Mouse (Mus musculus): ENCODE results near the gene Cd80. TPM values are rescaled to one million over a fixed set of nuclear protein-coding genes. Genes with fewer than 3 reads are reported as not detected.
"Not testable (repeated sequence)": the region's sequence is repeated elsewhere in the genome, so short reads cannot be mapped to it uniquely, and the experiment has no call there.

The Cd80 gene
- polyA plus RNA-seq, 1 experiment from 2014 or later: 0.73 TPM

DNA sequence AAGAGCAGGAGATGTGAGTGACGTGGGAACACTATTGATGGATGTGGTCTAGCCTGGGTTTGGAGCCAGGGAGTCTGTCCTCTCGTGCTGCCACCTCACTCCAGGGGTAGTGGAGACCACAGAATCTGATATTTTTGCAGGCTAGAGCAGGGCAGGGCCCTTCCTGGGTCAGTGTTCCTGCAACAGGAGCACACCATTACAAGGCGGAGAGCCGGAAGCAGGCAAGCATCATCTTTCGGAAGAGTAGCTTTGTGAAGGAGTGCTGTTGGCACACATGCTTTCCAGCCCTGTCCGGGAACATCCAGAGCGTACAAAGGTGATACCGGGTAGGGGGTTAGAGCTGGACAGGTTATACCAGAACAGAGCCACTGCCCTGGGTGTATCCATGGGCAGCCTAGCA lies 21.8 kb upstream of the Cd80 start:
- no peaks in the 10 kb centered on the region for H3K27me3 ChIP-seq (replicated peaks)
- ATAC-seq (ENCODE audit: insufficient number of reproducible peaks, low FRiP score): no peak
- H3K4me1 ChIP-seq (replicated peaks): peaks cover 15% of the 10 kb centered on the region
- no peak overlapping the region for H3K9ac ChIP-seq
- H3K9me3 ChIP-seq (replicated peaks): no peaks in the 10 kb centered on the region
- H3K4me3 ChIP-seq: no peak overlapping the region
- H3K4me2 ChIP-seq: no peak overlapping the region
- no peak overlapping the region for H3K27ac ChIP-seq (ENCODE audit: poor library complexity, severe bottlenecking)
- no peaks in the 10 kb centered on the region for H3K36me3 ChIP-seq
- WGBS: 84% methylated on average over 8 of the region's 8 CpGs

DNA sequence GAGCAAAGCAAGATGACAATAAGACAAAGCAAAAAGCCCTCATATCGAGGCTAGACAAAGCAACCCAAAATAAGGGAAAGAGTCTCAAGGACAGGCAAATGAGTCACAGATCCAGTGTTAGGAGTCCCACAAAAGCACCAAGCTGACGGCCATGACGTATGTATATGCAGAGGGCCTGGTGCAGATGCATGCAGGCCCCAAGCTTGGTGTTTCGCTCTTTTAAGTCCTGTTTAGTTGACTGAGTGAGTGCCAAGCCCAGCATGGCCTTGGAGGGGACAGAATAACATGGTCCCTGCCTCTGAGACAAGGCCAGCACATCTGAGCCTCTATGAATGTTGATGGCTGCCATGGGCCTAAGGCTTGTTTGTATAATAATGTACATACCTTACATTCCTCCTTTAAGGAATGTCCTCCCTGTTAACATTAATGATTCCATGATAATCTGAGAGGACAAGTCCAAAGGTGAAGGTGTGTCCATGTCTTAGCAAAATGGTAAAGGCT lies 21.0 kb upstream of the Cd80 start:
- H3K9me3 ChIP-seq (replicated peaks): no peaks in the 10 kb centered on the region
- ATAC-seq (ENCODE audit: insufficient number of reproducible peaks, low FRiP score): no peak
- no peaks in the 10 kb centered on the region for H3K27me3 ChIP-seq (replicated peaks)
- no peak overlapping the region for H3K9ac ChIP-seq
- peaks cover 15% of the 10 kb centered on the region for H3K4me1 ChIP-seq (replicated peaks)
- no peak overlapping the region for H3K4me3 ChIP-seq
- no peak overlapping the region for H3K27ac ChIP-seq (ENCODE audit: poor library complexity, severe bottlenecking)
- H3K36me3 ChIP-seq: no peaks in the 10 kb centered on the region
- no peak overlapping the region for H3K4me2 ChIP-seq
- 81% methylated on average over 4 of the region's 4 CpGs for WGBS

DNA sequence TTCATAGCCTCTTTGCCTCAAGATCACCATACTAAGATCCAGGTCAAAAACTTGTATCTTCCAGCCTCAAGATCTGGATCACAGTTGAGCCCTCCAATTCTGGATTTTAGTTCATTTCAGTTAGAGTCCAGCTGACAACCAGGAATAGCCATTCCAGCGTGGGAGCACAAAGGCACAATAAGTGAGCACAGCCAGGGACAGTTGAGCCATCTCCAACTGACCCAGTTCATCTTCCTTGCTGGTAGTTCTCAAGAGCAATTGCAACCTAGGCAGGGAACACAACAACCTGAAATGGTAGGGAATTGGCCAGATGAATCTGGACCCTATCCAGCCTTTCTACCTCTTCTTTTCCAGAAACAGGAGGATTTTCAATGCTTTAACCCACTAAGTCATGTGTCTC lies 16.2 kb upstream of the Cd80 start:
- WGBS: 68% methylated on average over 1 of the region's 1 CpGs
- ATAC-seq (ENCODE audit: insufficient number of reproducible peaks, low FRiP score): no peak
- Histone ChIP-seq H3K9ac (no peak overlapping the region), H3K36me3 (peaks cover 15% of the 10 kb centered on the region), H3K4me2 (no peak overlapping the region), H3K4me3 (no peak overlapping the region), H3K27me3 (replicated peaks) (no peaks in the 10 kb centered on the region), H3K9me3 (replicated peaks) (0 out of 2 replicates have a peak, but pooled peaks cover 1% of the 10 kb centered on the region), H3K4me1 (replicated peaks) (no peaks in the 10 kb centered on the region), H3K27ac (ENCODE audit: poor library complexity, severe bottlenecking) (no peak overlapping the region)

DNA sequence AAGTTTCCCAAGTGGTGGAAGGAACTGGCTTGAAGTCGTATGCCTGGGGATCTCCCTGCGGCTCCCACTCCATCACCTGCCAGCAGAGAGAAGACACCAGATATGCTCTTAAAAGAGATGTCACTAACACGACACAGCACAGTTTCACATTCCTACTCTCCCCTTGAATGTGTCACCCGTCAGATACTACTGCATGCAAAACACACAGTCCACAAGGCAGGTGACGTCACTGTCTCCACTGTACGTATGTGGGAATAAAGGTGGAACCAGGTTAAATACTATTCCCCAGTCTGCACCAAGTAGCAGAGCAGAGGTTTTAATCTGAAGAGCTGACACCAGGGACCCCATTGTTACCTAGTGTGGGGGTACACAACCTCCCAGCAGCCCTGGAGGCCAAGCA lies 15.0 kb upstream of the Cd80 start:
- ATAC-seq (ENCODE audit: insufficient number of reproducible peaks, low FRiP score): no peak
- 51% methylated on average over 6 of the region's 6 CpGs for WGBS
- no peaks in the 10 kb centered on the region for H3K27me3 ChIP-seq (replicated peaks)

GRCm38 (mm10) chr16:38441611-38442010 lies 13.8 kb upstream of the Cd80 start:
- H3K27ac ChIP-seq (ENCODE audit: poor library complexity, severe bottlenecking): no peak overlapping the region
- no peaks in the 10 kb centered on the region for H3K27me3 ChIP-seq (replicated peaks)
- H3K4me1 ChIP-seq (replicated peaks): no peaks in the 10 kb centered on the region
- 84% methylated on average over 5 of the region's 5 CpGs for WGBS
- no peak for ATAC-seq (ENCODE audit: insufficient number of reproducible peaks, low FRiP score)
- no peak overlapping the region for H3K4me2 ChIP-seq
- H3K36me3 ChIP-seq: peaks cover 39% of the 10 kb centered on the region
- no peak overlapping the region for H3K9ac ChIP-seq
- peaks cover 7% of the 10 kb centered on the region; the same call in 1 of the 2 replicates for H3K9me3 ChIP-seq (replicated peaks)
- H3K4me3 ChIP-seq: no peak overlapping the region

More for the DNA sequence above, 15.0 kb upstream of the Cd80 start:
- Histone ChIP-seq H3K27ac (ENCODE audit: poor library complexity, severe bottlenecking) (no peak overlapping the region), H3K4me2 (no peak overlapping the region), H3K9me3 (replicated peaks) (peaks cover 7% of the 10 kb centered on the region; the same call in 1 of the 2 replicates), H3K9ac (no peak overlapping the region), H3K36me3 (peaks cover 27% of the 10 kb centered on the region), H3K4me1 (replicated peaks) (no peaks in the 10 kb centered on the region), H3K4me3 (no peak overlapping the region)

DNA sequence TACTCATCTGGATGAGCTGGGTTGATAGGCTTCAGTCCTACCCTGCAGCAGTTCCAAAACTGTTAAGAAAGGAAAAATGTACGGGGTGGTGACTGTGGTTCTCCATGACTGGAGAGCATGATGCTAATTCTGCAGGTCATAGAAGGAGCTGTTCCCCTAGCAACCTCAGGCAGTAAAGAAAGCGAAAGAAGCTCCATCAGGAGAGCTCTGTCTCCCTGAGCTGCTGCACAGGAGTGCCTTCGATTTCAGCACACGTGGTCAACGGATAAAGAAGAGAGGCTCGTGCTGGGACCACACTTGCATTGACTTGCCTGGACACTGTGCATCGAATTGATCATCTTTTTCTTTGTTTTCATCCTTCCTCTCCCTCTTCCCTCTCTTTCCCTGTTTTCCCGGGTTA lies 13.1 kb upstream of the Cd80 start:
- 78% methylated on average over 8 of the region's 8 CpGs for WGBS
- Histone ChIP-seq H3K9me3 (replicated peaks) (peaks cover 7% of the 10 kb centered on the region; the same call in 1 of the 2 replicates), H3K9ac (no peak overlapping the region), H3K4me3 (no peak overlapping the region), H3K36me3 (peaks cover 45% of the 10 kb centered on the region), H3K27me3 (replicated peaks) (no peaks in the 10 kb centered on the region), H3K27ac (ENCODE audit: poor library complexity, severe bottlenecking) (no peak overlapping the region), H3K4me2 (no peak overlapping the region), H3K4me1 (replicated peaks) (no peaks in the 10 kb centered on the region)
- no peak for ATAC-seq (ENCODE audit: insufficient number of reproducible peaks, low FRiP score)

- no peak for ATAC-seq (ENCODE audit: insufficient number of reproducible peaks, low FRiP score)
- H3K36me3 ChIP-seq: peaks cover 62% of the 10 kb centered on the region
- H3K4me2 ChIP-seq: no peak overlapping the region
- H3K27me3 ChIP-seq (replicated peaks): no peaks in the 10 kb centered on the region
- no peak overlapping the region for H3K9ac ChIP-seq
- peaks cover 7% of the 10 kb centered on the region; the same call in 1 of the 2 replicates for H3K9me3 ChIP-seq (replicated peaks)
- no peaks in the 10 kb centered on the region for H3K4me1 ChIP-seq (replicated peaks)
- H3K4me3 ChIP-seq: no peak overlapping the region
- 93% methylated on average over 7 of the region's 7 CpGs for WGBS
- H3K27ac ChIP-seq (ENCODE audit: poor library complexity, severe bottlenecking): no peak overlapping the region
Measured at GRCm38 (mm10) chr16:38443721-38444464, 11.5 kb upstream of the Cd80 start.

- H3K27me3 ChIP-seq (replicated peaks): no peaks in the 10 kb centered on the region
- peaks cover 7% of the 10 kb centered on the region; the same call in 1 of the 2 replicates for H3K9me3 ChIP-seq (replicated peaks)
- ATAC-seq (ENCODE audit: insufficient number of reproducible peaks, low FRiP score): no peak
- no peak overlapping the region for H3K4me3 ChIP-seq
- 82% methylated on average over 1 of the region's 1 CpGs for WGBS
- no peaks in the 10 kb centered on the region for H3K4me1 ChIP-seq (replicated peaks)
- peaks cover 71% of the 10 kb centered on the region for H3K36me3 ChIP-seq
- H3K27ac ChIP-seq (ENCODE audit: poor library complexity, severe bottlenecking): no peak overlapping the region
- no peak overlapping the region for H3K9ac ChIP-seq
- H3K4me2 ChIP-seq: no peak overlapping the region
Measured at GRCm38 (mm10) chr16:38445046-38445445, 10.3 kb upstream of the Cd80 start.

DNA sequence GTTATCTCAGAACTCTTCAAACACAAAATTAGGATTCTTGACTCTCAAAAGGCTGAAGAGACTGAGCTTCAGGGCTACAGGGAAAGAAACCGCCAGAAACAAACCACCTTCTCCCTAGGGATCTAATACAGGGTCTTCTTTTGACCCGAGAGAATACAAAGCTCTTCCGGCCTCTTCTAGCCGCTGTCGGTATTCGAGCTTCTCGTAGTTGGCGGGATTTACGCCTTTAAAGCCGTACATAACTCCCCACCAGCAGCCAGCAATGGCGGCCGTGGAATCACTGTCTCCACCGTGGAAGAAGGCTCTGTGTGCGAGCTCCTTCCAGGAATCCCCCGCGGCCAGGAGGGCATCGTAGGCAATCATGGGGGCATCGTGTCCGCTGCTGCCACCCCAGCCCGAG lies 9.8 kb upstream of the Cd80 start:
- WGBS: 94% methylated on average over 20 of the region's 20 CpGs

GRCm38 (mm10) chr16:38446141-38446540 lies 9.2 kb upstream of the Cd80 start:
- H3K4me2 ChIP-seq; H3K9me3 ChIP-seq (replicated peaks); H3K4me1 ChIP-seq (replicated peaks); ATAC-seq (ENCODE audit: insufficient number of reproducible peaks, low FRiP score); H3K4me3 ChIP-seq; H3K27ac ChIP-seq (ENCODE audit: poor library complexity, severe bottlenecking); H3K9ac ChIP-seq; H3K27me3 ChIP-seq (replicated peaks): not testable (repeated sequence)
- H3K36me3 ChIP-seq: peaks cover 78% of the 10 kb centered on the region
- WGBS: 88% methylated on average over 2 of the region's 2 CpGs

More for the DNA sequence above, 9.8 kb upstream of the Cd80 start:
- Histone ChIP-seq H3K4me1 (replicated peaks) (no peaks in the 10 kb centered on the region), H3K9me3 (replicated peaks) (peaks cover 7% of the 10 kb centered on the region; the same call in 1 of the 2 replicates), H3K9ac (no peak overlapping the region), H3K27ac (ENCODE audit: poor library complexity, severe bottlenecking) (no peak overlapping the region), H3K4me2 (no peak overlapping the region), H3K36me3 (peaks cover 77% of the 10 kb centered on the region), H3K27me3 (replicated peaks) (no peaks in the 10 kb centered on the region), H3K4me3 (no peak overlapping the region)
- ATAC-seq (ENCODE audit: insufficient number of reproducible peaks, low FRiP score): no peak

DNA sequence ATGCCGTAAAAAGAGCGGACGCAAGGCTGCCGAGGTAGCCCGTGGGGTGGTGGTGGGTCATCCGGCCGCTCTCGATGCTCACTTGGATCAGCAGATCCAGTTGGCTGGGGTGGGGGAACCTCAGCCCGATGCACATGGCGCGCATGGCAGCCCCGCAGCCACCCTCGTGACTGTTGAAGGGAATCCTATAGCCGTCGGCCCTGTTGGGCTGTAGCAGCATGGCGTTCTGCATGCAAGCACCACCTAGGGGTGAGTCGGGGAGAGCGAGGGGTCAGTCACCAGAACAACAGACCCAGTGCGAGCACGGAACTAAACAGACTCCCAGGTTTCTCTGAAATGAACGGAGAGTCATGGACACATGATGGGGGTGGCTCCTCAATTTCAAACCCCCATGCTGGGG lies 8.0 kb upstream of the Cd80 start:
- no peak for ATAC-seq (ENCODE audit: insufficient number of reproducible peaks, low FRiP score)

More for the DNA sequence above, 8.0 kb upstream of the Cd80 start:
- Histone ChIP-seq H3K27ac (ENCODE audit: poor library complexity, severe bottlenecking) (no peak overlapping the region), H3K9me3 (replicated peaks) (peaks cover 7% of the 10 kb centered on the region; the same call in 1 of the 2 replicates), H3K4me1 (replicated peaks) (peaks cover 9% of the 10 kb centered on the region), H3K27me3 (replicated peaks) (no peaks in the 10 kb centered on the region), H3K4me3 (no peak overlapping the region), H3K9ac (no peak overlapping the region), H3K36me3 (peaks cover 78% of the 10 kb centered on the region), H3K4me2 (no peak overlapping the region)
- WGBS: 87% methylated on average over 21 of the region's 21 CpGs

All from heart, embryonic 12.5 days (tissue).